Mouse (Mus musculus): ENCODE measurements around the gene Tab2.

- TF ChIP-seq CTCF (IDR thresholded peaks at IDR 0.05; ENCODE audit: insufficient read depth, low read length): no peak
- TF ChIP-seq POLR2A (IDR thresholded peaks at IDR 0.05; ENCODE audit: borderline replicate concordance, extremely low read depth, low read depth, low read length): no peak
Observed at GRCm38 (mm10) chr10:7954627-7954988, 1.4 kb downstream of the Tab2 start.
